Mouse (Mus musculus) heart, embryonic 12.5 days (tissue): Measurements from ENCODE around the gene Aggf1. TPM values are rescaled to one million over a fixed set of nuclear protein-coding genes. Genes with fewer than 3 reads are reported as not detected.

Experiments used
- ATAC-seq: fragments of 200-750 bp; cut with Nextera tagmentation; 2 replicates; pipeline ENCODE4 v1.8.0; 2017; ENCODE audit warnings: moderate TSS enrichment, moderate library complexity; ENCODE audit not compliant: insufficient number of reproducible peaks, low FRiP score
- H3K27ac ChIP-seq: fragments of 300-500 bp; sonication (generic); 2 replicates; pipeline ENCODE4 v1.5.1; 2016; ENCODE audit warnings: mild to moderate bottlenecking, moderate library complexity; ENCODE audit not compliant: poor library complexity, severe bottlenecking
- H3K27me3 ChIP-seq: fragments of 300-500 bp; sonication (generic); replicated peaks from 2 replicates; pipeline ENCODE4 v1.6.1; 2016; ENCODE audit warnings: mild to moderate bottlenecking, moderate library complexity
- H3K36me3 ChIP-seq: fragments of 300-500 bp; sonication (generic); 2 replicates; pipeline ENCODE4 v1.6.1; 2016; ENCODE audit warnings: mild to moderate bottlenecking, moderate library complexity
- H3K4me1 ChIP-seq: fragments of 300-500 bp; sonication (generic); replicated peaks from 2 replicates; pipeline ENCODE4 v1.6.1; 2016; ENCODE audit warnings: mild to moderate bottlenecking
- H3K4me2 ChIP-seq: fragments of 300-500 bp; sonication (generic); 2 replicates; pipeline ENCODE4 v1.6.1; 2016; ENCODE audit warnings: mild to moderate bottlenecking, moderate library complexity
- H3K4me3 ChIP-seq: fragments of 300-500 bp; sonication (generic); 2 replicates; pipeline ENCODE4 v1.5.1; 2016; ENCODE audit warnings: mild to moderate bottlenecking
- H3K9ac ChIP-seq: fragments of 300-500 bp; sonication (generic); 2 replicates; pipeline ENCODE4 v1.6.1; 2016; ENCODE audit warnings: mild to moderate bottlenecking, moderate library complexity
- H3K9me3 ChIP-seq: fragments of 300-500 bp; sonication (generic); replicated peaks from 2 replicates; pipeline ENCODE4 v1.6.1; 2016; ENCODE audit warnings: mild to moderate bottlenecking, moderate library complexity
- WGBS: fragments of 180-500 bp; shearing (Covaris S2); methylation state at CpG from one replicate; pipeline ENCODE4 v1.1.7; 2016; 5-methylcytosine and 5-hydroxymethylcytosine counted together
- polyA plus RNA-seq: library from polyadenylated mRNA; unstranded; fragments of >200 nt; fragmentation: Nextera tagmentation; extraction: Ambion mirVana; gene quantifications from 2 replicates; pipeline ENCODE4 v1.2.1, GENCODE M21; 2016

Gene Aggf1
- polyA plus RNA-seq, 1 experiment from 2014 or later, result 31.6 TPM

DNA sequence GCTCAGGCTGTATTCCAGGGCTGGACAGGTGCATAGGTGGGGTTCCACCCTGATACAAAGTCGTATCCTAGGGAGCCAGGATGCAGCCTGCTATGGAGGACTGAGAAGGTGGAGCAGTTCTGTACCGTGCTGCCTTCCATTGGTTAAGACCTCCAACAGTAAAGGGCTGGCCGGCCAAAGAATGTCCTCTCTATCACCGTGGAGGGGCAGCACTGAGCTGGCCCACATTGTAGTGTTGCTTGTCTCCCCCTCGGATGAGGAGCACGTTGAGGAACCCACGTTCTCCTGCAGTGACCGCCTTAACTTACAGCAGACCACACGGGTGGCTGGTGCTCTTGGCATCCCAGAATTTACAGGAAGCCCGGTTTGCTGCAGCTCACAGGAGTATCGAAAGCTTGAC is 44.6 kb downstream of the Aggf1 start:
- ATAC-seq, result no peak
- no peaks in the 10 kb centered on the region for H3K27me3 ChIP-seq
- no peak overlapping the region for H3K27ac ChIP-seq
- no peak overlapping the region for H3K4me3 ChIP-seq
- H3K9me3 ChIP-seq, result 0 out of 2 replicates have a peak, but pooled peaks cover 2% of the 10 kb centered on the region
- peaks cover 25% of the 10 kb centered on the region for H3K4me1 ChIP-seq
- H3K9ac ChIP-seq, result no peak overlapping the region
- no peak overlapping the region for H3K4me2 ChIP-seq
- 55% methylated on average over 11 of the region's 11 CpGs for WGBS
- 0 out of 2 replicates have a peak, but pooled peaks cover 14% of the 10 kb centered on the region for H3K36me3 ChIP-seq

- Histone ChIP-seq H3K27ac (no peak overlapping the region), H3K9ac (no peak overlapping the region), H3K4me3 (no peak overlapping the region), H3K4me2 (no peak overlapping the region), H3K27me3 (no peaks in the 10 kb centered on the region), H3K36me3 (0 out of 2 replicates have a peak, but pooled peaks cover 8% of the 10 kb centered on the region), H3K9me3 (no peaks in the 10 kb centered on the region), H3K4me1 (peaks cover 25% of the 10 kb centered on the region)
- ATAC-seq, result no peak
- 88% methylated on average over 11 of the region's 11 CpGs for WGBS
Measured at GRCm38 (mm10) chr13:95328767-95329166, 46.4 kb downstream of the Aggf1 start.

- 6% methylated on average over 5 of the region's 5 CpGs for WGBS
Measured at GRCm38 (mm10) chr13:95327345-95327741, 47.8 kb downstream of the Aggf1 start.

GRCm38 (mm10) chr13:95326611-95327344 is 48.4 kb downstream of the Aggf1 start:
- Histone ChIP-seq H3K27me3 (no peaks in the 10 kb centered on the region), H3K4me2 (peak overlapping the region; percentile 95), H3K9ac (peak overlapping the region; percentile 70), H3K27ac (peak overlapping the region; percentile 36; the same call in 1 of the 2 replicates), H3K36me3 (0 out of 2 replicates have a peak, but pooled peaks cover 8% of the 10 kb centered on the region), H3K4me3 (peak overlapping the region; percentile 94), H3K4me1 (peaks cover 25% of the 10 kb centered on the region), H3K9me3 (no peaks in the 10 kb centered on the region)
- 15% methylated on average over 21 of the region's 21 CpGs for WGBS
- no peak for ATAC-seq

More at GRCm38 (mm10) chr13:95327345-95327741, 47.8 kb downstream of the Aggf1 start:
- Histone ChIP-seq H3K9me3 (no peaks in the 10 kb centered on the region), H3K27me3 (no peaks in the 10 kb centered on the region), H3K4me3 (peak overlapping the region; percentile 94), H3K4me1 (peaks cover 25% of the 10 kb centered on the region), H3K9ac (peak overlapping the region; percentile 70), H3K27ac (peak overlapping the region; percentile 36; the same call in 1 of the 2 replicates), H3K36me3 (0 out of 2 replicates have a peak, but pooled peaks cover 8% of the 10 kb centered on the region), H3K4me2 (peak overlapping the region; percentile 95)
- no peak for ATAC-seq

DNA sequence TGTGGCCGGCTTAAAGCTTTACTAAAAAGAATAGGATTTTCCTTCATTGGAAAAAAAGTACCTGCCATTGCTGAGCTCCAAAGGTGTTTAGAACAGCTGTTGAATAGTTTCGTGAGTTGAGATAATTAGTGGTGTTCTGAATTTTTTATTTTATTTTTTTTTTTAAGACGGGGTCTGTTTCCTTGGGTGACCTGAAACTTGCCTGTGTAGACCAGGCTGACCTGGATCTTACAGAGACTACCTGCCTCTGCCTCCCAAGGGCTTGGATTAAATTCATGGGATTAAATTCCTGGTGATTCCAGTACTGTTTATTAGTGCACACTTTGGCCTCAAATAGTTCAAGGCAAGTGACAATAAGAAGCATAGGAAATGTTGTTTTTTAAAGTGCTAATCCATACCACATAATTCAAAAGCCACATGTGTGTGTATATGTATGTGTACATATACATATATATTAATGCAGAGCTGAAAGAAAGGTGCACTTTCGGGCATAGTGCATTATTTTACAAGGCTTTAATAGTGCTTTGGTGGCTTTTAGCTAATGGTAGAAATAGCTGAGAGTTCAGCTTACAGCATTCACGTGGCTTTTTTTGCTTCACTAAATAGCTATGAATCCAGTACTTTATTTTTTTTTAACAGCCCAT is 49.1 kb downstream of the Aggf1 start:
- Histone ChIP-seq H3K27me3 (no peaks in the 10 kb centered on the region), H3K36me3 (0 out of 2 replicates have a peak, but pooled peaks cover 8% of the 10 kb centered on the region), H3K27ac (peak overlapping the region; percentile 97), H3K4me1 (peaks cover 25% of the 10 kb centered on the region), H3K4me3 (peak overlapping the region; percentile 94), H3K9me3 (no peaks in the 10 kb centered on the region), H3K4me2 (peak overlapping the region; percentile 95), H3K9ac (peak overlapping the region; percentile 99)
- no peak for ATAC-seq
- 19% methylated on average over 5 of the region's 5 CpGs for WGBS

DNA sequence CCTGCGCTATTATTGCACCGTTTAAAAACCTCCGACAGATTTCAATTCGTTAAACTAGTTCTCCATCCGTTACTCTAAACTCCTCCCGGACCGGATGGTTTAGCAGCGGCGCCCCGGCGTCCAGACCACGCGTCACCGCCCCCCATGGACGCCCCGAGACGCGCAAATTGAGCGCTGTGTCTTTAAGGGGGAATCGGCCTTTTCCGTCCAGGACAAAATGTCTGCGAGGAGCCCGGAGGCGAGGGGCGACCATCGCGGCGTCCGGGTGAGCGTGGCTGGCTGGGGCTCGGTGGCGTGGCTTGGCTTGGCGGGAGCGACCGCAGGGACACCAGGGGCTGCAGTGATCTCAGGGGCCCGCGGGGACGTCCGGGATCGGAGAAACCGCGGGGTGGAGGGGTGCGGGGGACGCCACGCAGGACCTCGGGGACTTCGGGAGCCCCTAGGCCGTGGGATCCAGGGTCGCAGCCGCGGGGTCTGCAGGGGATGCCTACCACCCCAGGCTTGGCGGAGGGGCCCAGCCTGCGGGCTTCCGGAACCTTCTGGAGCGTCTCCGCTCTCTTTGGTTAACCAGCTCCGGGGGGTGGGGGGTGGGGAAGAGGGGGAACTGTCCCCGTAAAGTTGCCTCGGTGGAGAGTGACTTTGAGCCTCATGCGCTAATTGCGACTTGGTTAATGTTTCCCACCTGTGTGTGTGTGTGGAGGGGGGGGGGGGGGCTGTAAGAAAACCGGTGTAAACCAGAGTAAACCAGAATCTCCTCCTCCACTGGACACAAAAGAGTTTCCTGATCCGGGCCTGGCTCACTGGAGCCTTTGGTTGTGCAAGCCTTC is 49.9 kb downstream of the Aggf1 start:
- Histone ChIP-seq H3K27ac (peak overlapping the region; percentile 97), H3K4me1 (peaks cover 25% of the 10 kb centered on the region), H3K9me3 (no peaks in the 10 kb centered on the region), H3K27me3 (no peaks in the 10 kb centered on the region), H3K36me3 (0 out of 2 replicates have a peak, but pooled peaks cover 8% of the 10 kb centered on the region), H3K9ac (peak overlapping the region; percentile 99), H3K4me2 (peak overlapping the region; percentile 95), H3K4me3 (peak overlapping the region; percentile 94)
- under 1% methylated on average over 61 of the region's 63 CpGs for WGBS
- ATAC-seq, result peak; percentile 72

- Histone ChIP-seq H3K4me3 (peak overlapping the region; percentile 94), H3K4me2 (peak overlapping the region; percentile 95), H3K9me3 (no peaks in the 10 kb centered on the region), H3K9ac (peak overlapping the region; percentile 99), H3K27me3 (no peaks in the 10 kb centered on the region), H3K4me1 (peaks cover 25% of the 10 kb centered on the region), H3K27ac (peak overlapping the region; percentile 97), H3K36me3 (0 out of 2 replicates have a peak, but pooled peaks cover 8% of the 10 kb centered on the region)
- under 1% methylated on average over 22 of the region's 22 CpGs for WGBS
- ATAC-seq, result peak; percentile 22; the same call in 1 of the 2 replicates
Measured at GRCm38 (mm10) chr13:95324626-95325079, 50.5 kb downstream of the Aggf1 start.

DNA sequence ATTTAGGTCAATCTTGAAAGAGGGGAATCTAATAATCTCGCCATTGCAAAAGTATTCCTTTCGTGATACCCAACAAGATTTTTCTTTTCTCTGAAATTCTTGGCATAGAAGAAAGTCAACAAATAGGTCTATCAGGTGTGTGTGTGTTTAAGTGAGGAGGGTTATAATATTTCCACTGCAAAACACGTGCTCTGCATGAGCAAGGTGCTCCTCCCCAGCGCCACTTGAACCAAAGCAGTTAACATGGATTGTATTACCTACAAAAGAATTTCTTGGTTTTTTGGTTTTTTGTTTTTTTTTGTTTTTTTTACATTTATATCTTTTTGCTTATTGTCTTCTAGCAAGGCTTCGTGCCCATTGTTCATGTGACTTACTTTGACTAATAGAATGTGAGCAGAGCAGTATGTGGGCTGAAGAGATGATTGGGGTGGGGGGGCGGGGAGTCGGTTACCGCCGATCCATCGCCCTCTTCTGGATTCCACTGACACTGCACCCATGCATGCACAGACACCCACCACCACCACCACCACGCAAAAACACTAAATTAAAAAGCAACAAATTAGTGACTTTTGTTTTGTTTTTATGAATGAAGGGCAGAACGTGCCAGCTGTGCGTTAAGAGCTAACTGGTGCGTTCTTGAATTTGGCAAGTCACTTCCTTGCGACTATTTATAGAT is 51.1 kb downstream of the Aggf1 start:
- Histone ChIP-seq H3K9me3 (no peaks in the 10 kb centered on the region), H3K4me3 (peak overlapping the region; percentile 94), H3K36me3 (0 out of 2 replicates have a peak, but pooled peaks cover 8% of the 10 kb centered on the region), H3K27me3 (no peaks in the 10 kb centered on the region), H3K4me2 (peak overlapping the region; percentile 95), H3K9ac (peak overlapping the region; percentile 99), H3K27ac (peak overlapping the region; percentile 97), H3K4me1 (peaks cover 25% of the 10 kb centered on the region)
- 24% methylated on average over 15 of the region's 15 CpGs for WGBS
- peak; percentile 55; the same call in 1 of the 2 replicates for ATAC-seq

DNA sequence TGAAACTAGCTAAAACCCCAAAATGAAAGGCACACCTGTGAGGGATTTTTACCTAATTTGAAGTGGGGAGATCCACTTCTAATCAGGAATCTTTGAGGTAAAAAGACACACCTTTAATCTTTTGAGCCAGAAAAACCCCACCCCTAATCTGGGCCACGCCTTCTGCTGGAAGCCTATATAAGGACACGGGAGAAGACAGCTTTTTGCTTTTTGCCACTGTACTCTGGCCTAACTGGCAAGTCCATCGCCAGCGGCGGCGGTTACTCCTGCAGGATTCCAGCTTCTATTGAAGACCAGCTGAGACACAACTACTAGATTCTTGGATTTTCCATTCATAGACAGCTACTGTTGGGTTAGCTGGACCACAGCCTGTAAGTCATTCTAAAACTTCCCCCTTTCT is 51.8 kb downstream of the Aggf1 start, which contains the start of gene Zbed3:
Gene Zbed3, plus strand, starts transcription at position 213 of the 400 bp plus-strand sequence.
- no peak for ATAC-seq
- 0 out of 2 replicates have a peak, but pooled peaks cover under 1% of the 10 kb centered on the region for H3K36me3 ChIP-seq
- H3K4me2 ChIP-seq, result peak within 1 kb of the TSS; percentile 95
- H3K9ac ChIP-seq, result peak within 1 kb of the TSS; percentile 99
- peak within 1 kb of the TSS; percentile 97 for H3K27ac ChIP-seq
- no peaks in the 10 kb centered on the region for H3K9me3 ChIP-seq
- peaks cover 18% of the 10 kb centered on the region for H3K4me1 ChIP-seq
- WGBS, result 85% methylated on average over 6 of the region's 6 CpGs
- no peaks in the 10 kb centered on the region for H3K27me3 ChIP-seq
- H3K4me3 ChIP-seq, result peak within 1 kb of the TSS; percentile 94

DNA sequence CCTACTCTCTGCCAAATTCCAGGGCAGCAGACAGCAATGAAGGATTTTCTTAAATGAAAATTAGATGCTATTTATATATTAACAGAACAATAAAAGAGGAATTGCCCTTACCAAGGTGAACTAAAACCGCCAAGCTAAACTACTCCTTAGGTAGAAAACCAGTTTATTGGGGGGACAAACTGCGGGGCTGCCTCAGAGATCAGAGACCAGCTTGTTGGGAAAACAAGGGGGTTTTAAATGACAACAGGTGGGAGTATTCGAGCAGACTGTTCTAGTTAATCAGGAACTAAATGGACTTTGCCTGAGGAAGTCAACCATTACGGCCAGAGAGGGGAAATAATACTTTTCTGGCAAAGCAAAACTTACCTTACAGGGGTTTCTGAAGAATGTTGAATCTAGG is 54.7 kb downstream of the Aggf1 start:
- no peak for ATAC-seq
- Histone ChIP-seq H3K9me3 (no peaks in the 10 kb centered on the region), H3K27me3 (0 out of 2 replicates have a peak, but pooled peaks cover 3% of the 10 kb centered on the region), H3K36me3 (no peaks in the 10 kb centered on the region), H3K4me3 (no peak overlapping the region), H3K9ac (no peak overlapping the region), H3K27ac (no peak overlapping the region), H3K4me2 (no peak overlapping the region), H3K4me1 (no peaks in the 10 kb centered on the region)
- WGBS, result 69% methylated on average over 4 of the region's 4 CpGs
